Mouse (Mus musculus) neural tube, embryonic 12.5 days (tissue): ENCODE results near the gene H2al1m. TPM values are rescaled to one million over a fixed set of nuclear protein-coding genes. Genes with fewer than 3 reads are reported as not detected.
A peak's percentile ranks its signal among the peaks of the same experiment; 100 is the strongest.
"Not testable (repeated sequence)": the region's sequence is repeated elsewhere in the genome, so short reads cannot be mapped to it uniquely, and the experiment has no call there.

ENCODE experiments used
- ATAC-seq: fragments of 200-750 bp; cut with Nextera tagmentation; 2 replicates; pipeline ENCODE4 v1.8.0; 2017; ENCODE audit warnings: low read depth, mild to moderate bottlenecking, moderate TSS enrichment, moderate library complexity; ENCODE audit not compliant: low FRiP score
- H3K27ac ChIP-seq: fragments of 300-500 bp; sonication (generic); 2 replicates; pipeline ENCODE4 v1.5.1; 2016
- H3K27me3 ChIP-seq: fragments of 300-500 bp; sonication (generic); replicated peaks from 2 replicates; pipeline ENCODE4 v1.6.1; 2016; ENCODE audit warnings: mild to moderate bottlenecking
- H3K36me3 ChIP-seq: fragments of 300-500 bp; sonication (generic); 2 replicates; pipeline ENCODE4 v1.6.1; 2016; ENCODE audit warnings: mild to moderate bottlenecking
- H3K4me1 ChIP-seq: fragments of 300-500 bp; sonication (generic); 2 replicates; pipeline ENCODE4 v1.6.1; 2016
- H3K4me2 ChIP-seq: fragments of 300-500 bp; sonication (generic); replicated peaks from 2 replicates; pipeline ENCODE4 v1.6.1; 2016; ENCODE audit warnings: mild to moderate bottlenecking
- H3K4me3 ChIP-seq: fragments of 300-500 bp; sonication (generic); 2 replicates; pipeline ENCODE4 v1.5.1; 2016
- H3K9ac ChIP-seq: fragments of 300-500 bp; sonication (generic); 2 replicates; pipeline ENCODE4 v1.6.1; 2016; ENCODE audit warnings: mild to moderate bottlenecking
- H3K9me3 ChIP-seq: fragments of 300-500 bp; sonication (generic); 2 replicates; pipeline ENCODE4 v1.6.1; 2016; ENCODE audit warnings: mild to moderate bottlenecking
- WGBS: fragments of 180-500 bp; shearing (Covaris S2); methylation state at CpG from one replicate; pipeline ENCODE4 v1.1.7; 2016; 5-methylcytosine and 5-hydroxymethylcytosine counted together
- polyA plus RNA-seq: library from polyadenylated mRNA; unstranded; fragments of >200 nt; fragmentation: Nextera tagmentation; extraction: Ambion mirVana; gene quantifications from 2 replicates; pipeline ENCODE4 v1.2.1, GENCODE M21; 2016

The H2al1m gene
- polyA plus RNA-seq, 1 experiment from 2014 or later: 0.53 TPM

DNA sequence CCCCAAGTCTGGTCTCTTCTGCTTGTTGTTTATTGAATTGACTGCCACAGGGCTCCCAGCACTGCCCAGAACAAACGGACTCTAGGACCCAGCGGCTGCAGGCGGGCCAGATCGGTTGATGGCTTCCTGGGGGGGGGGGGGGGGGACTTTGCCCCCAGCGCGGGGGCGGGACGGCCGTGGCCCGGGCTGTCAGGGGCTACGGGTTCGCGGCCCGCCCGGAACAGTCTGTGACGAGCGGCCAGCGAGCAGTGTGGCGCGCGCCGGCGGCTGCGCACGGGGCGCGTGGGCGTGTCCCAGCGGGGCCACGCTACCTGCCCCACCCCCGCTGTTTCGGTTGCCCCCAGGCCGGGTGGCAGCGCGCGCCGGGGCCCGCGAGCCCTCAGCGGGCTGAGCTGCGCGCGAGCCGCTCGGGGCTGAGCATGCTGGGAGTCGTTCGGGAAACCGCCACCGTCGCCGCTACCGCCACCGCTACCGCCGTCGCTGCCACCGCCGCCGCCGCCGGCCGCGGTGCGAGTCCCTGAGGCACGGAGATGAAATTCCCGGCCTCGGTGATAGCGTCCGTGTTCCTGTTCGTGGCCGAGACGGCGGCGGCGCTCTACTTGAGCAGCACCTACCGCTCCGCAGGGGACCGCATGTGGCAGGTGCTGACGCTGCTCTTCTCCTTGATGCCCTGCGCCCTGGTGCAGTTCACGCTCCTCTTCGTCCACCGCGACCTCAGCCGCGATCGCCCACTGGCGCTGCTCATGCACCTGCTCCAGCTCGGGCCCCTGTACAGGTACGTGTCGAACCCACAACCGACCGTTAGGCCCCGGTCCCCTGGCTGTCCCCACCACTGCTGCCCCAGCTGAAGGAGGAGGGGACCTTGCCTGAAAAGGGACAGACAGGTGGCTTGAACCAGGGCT lies 10.9 kb upstream of the H2al1m start, which contains the start of gene Xk:
Gene Xk (plus strand): TSS at position 297 of the 902 bp plus-strand sequence.
- no peak within 1 kb of the TSS for H3K27ac ChIP-seq
- peak within 1 kb of the TSS; percentile 56 for H3K4me3 ChIP-seq
- WGBS: 7% methylated on average over 79 of the region's 94 CpGs

DNA sequence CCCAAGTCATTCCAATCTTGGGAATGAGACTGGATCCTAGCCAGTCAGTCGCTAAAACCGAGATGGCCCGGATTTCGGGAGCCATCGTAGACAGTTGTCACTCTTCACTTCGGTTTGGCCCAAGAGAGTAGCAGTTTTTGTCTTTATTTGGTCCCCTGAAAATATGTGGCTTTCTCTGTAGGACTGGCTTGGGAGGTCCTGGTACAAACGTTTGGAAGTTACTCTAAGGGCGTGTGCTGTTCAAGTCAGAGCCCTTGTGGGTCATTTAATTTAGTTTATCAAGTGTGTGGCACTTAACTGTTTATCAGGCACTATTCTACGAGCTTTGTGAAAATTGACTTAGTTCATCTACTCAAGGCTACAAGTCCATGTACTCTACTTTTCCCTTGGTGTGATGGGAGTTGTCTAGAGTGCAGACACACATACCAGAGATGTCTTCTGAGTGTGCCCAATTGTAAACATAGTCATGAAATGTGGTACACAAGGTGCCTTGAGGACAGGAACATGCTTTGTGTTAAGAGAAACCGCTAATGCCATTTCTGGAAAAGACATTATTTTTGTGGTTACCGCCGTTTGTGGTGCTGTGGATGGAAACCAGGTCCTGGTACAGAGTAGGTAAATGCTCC lies 10.1 kb upstream of the H2al1m start:
- Histone ChIP-seq H3K4me2 (peak overlapping the region; percentile 58), H3K36me3 (no peaks in the 10 kb centered on the region), H3K27ac (no peak overlapping the region), H3K4me3 (peak overlapping the region; percentile 56), H3K9me3 (no peaks in the 10 kb centered on the region), H3K4me1 (no peaks in the 10 kb centered on the region), H3K9ac (no peak overlapping the region), H3K27me3 (no peaks in the 10 kb centered on the region)
- no peak for ATAC-seq
- 64% methylated on average over 12 of the region's 12 CpGs for WGBS

More for the DNA sequence above, 10.9 kb upstream of the H2al1m start, which contains the start of gene Xk:
- peak; percentile 88 for ATAC-seq
- Histone ChIP-seq H3K36me3 (no peaks in the 10 kb centered on the region), H3K27me3 (no peaks in the 10 kb centered on the region), H3K4me2 (peak within 1 kb of the TSS; percentile 58), H3K9me3 (no peaks in the 10 kb centered on the region), H3K4me1 (no peaks in the 10 kb centered on the region), H3K9ac (peak within 1 kb of the TSS; percentile 49)

DNA sequence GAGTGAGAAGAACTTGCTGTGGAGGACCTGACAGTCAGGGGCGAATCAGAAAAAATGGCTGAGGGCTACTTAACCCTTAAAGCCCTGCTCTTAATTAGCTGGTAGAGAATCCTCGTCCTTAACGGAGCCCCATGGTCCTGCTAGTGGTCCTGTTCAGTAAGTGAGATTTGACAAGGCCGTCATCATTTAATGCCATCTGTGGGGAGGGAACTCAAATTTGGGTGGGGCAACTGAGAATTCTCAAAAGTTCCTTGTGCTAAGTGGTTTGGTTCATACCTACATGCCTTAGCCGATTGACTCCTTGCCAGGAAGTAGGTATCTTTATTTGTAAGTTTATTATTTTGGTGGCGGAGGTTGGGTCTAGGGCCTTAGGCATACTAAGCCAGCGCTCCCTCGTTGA lies 9.2 kb upstream of the H2al1m start:
- ATAC-seq: no peak
- 86% methylated on average over 8 of the region's 8 CpGs for WGBS

DNA sequence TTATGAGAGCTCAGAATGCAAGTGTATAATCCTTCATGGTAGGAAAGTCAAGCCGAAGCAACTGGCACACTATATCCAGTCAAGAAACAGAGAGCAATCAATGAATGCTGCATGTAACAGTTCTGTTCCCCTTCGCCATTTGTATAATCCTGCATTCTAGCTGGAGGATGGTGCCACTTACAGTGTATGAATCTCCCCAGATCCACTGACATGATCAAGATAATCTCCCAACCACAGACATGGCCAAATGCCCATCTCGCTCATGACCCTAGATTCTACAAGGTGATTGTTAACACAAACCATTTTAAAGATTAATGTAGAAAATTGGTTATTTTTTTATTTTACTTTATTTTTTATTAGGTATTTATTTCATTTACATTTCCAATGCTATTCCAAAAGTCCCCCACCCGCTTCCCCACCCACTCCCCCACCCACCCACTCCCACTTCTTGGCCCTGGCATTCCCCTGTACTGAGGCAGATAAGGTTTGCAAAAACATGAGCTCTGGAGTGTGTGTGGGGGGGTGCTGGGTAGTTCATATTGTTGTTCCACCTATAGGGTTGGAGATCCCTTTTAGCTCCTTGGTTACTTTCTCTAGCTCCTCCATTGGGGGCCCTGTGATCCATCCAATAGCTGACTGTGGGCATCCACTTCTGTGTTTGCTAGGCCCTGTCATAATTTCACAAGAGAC lies 9.7 kb downstream of the H2al1m start:
- not testable (repeated sequence) for H3K9me3 ChIP-seq, H3K4me1 ChIP-seq, H3K4me2 ChIP-seq, H3K27me3 ChIP-seq, H3K9ac ChIP-seq, H3K4me3 ChIP-seq, ATAC-seq, H3K36me3 ChIP-seq, H3K27ac ChIP-seq
- 90% methylated on average over 4 of the region's 4 CpGs for WGBS

More for the DNA sequence above, 9.2 kb upstream of the H2al1m start:
- no peaks in the 10 kb centered on the region for H3K36me3 ChIP-seq
- no peak overlapping the region for H3K27ac ChIP-seq
- H3K9ac ChIP-seq: no peak overlapping the region
- no peaks in the 10 kb centered on the region for H3K9me3 ChIP-seq
- no peaks in the 10 kb centered on the region for H3K27me3 ChIP-seq
- no peak overlapping the region for H3K4me3 ChIP-seq
- no peak overlapping the region for H3K4me2 ChIP-seq
- H3K4me1 ChIP-seq: no peaks in the 10 kb centered on the region

DNA sequence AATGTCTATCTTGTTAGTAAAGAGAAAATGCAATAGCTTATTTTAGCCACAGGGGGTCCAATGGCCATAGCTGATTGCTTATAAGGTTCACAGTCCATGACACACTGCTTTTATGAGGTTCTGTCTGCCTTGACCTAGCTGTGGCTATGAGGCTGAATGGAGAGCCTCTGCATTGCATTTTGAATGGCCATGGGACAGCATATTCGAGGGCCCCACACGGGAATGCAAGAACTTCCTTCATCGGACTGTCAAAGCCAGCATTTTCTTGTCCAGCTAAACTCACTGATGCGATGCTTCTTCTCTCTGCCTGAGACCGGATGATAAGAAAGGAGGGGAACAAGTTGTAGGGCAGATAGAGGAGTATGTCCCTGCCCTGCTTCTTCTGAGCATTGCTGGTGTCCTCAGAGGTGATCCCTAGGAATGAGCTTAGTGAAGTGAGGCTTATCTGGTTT lies 14.9 kb downstream of the H2al1m start:
- Histone ChIP-seq H3K4me1 (no peaks in the 10 kb centered on the region), H3K4me3 (no peak overlapping the region), H3K9me3 (no peaks in the 10 kb centered on the region), H3K27ac (no peak overlapping the region), H3K4me2 (no peak overlapping the region), H3K36me3 (no peaks in the 10 kb centered on the region), H3K9ac (no peak overlapping the region), H3K27me3 (no peaks in the 10 kb centered on the region)
- no peak for ATAC-seq
- 80% methylated on average over 5 of the region's 5 CpGs for WGBS

DNA sequence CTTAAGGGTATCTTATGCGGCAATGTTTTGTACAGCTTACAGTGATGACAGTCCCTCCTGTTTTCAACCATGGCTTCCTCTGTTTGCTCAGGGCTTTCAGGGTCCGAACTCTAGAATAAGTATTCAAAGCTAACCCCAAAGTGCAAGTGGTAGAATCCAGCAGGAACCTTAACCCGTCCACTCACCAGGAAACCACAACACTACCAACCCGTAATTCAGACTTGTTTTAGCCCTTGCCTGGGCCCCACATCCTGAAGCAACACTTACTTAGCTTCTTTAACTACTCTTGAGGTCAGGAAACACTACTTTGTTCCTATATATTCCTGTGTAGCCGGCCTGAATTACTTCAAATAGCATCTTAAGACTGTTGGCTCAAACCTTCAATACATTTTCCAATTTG lies 19.2 kb downstream of the H2al1m start:
- no peaks in the 10 kb centered on the region for H3K27me3 ChIP-seq
- H3K36me3 ChIP-seq: no peaks in the 10 kb centered on the region
- ATAC-seq: no peak
- 86% methylated on average over 5 of the region's 5 CpGs for WGBS
- no peak overlapping the region for H3K4me3 ChIP-seq
- H3K4me1 ChIP-seq: no peaks in the 10 kb centered on the region
- H3K4me2 ChIP-seq: no peak overlapping the region
- no peaks in the 10 kb centered on the region for H3K9me3 ChIP-seq
- no peak overlapping the region for H3K27ac ChIP-seq
- H3K9ac ChIP-seq: no peak overlapping the region

DNA sequence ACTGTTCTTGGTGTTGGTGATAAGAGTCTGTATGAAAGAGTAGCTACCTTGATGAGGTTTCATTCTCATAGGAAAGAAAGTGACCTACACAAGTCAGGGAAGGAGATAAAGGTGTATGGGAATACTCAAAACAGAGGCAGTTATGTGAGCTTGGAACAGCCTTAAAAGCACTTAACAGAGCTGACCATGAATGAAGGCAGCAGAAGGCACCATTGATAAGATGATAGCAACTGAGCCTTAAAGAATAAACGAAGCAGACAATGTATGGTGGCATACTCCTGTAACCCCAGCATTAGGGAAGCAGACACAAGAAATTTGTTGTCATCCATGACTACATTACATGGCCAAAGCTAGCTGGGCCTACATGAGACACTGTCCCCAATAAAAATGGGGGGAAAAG lies 19.9 kb downstream of the H2al1m start:
- Histone ChIP-seq H3K4me1 (no peaks in the 10 kb centered on the region), H3K27ac (no peak overlapping the region), H3K9ac (no peak overlapping the region), H3K36me3 (no peaks in the 10 kb centered on the region), H3K4me3 (no peak overlapping the region), H3K9me3 (no peaks in the 10 kb centered on the region), H3K4me2 (no peak overlapping the region), H3K27me3 (no peaks in the 10 kb centered on the region)
- ATAC-seq: no peak
- 80% methylated on average over 1 of the region's 1 CpGs for WGBS

DNA sequence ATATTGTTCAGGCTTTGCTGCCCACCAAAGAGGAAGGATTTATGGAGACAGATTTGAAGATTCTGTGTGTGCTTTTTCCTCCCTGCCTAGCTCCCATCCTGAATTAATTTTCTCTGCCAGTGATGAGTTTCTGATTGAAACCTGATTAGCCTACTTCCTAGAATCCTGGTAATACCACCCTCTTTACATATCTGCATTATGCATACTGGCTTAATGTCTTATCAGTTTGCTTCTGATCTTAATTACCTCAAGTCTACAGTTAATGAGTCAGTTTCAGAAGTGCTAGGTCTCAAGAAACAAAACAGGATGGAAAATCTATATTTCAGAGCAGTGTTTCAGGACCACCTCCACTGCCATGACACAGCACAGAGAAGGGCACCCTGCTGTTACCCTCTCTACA lies 32.9 kb downstream of the H2al1m start:
- not testable (repeated sequence) for H3K9me3 ChIP-seq, H3K27me3 ChIP-seq, H3K27ac ChIP-seq, H3K4me1 ChIP-seq, H3K9ac ChIP-seq, ATAC-seq, H3K4me2 ChIP-seq, H3K4me3 ChIP-seq, H3K36me3 ChIP-seq

DNA sequence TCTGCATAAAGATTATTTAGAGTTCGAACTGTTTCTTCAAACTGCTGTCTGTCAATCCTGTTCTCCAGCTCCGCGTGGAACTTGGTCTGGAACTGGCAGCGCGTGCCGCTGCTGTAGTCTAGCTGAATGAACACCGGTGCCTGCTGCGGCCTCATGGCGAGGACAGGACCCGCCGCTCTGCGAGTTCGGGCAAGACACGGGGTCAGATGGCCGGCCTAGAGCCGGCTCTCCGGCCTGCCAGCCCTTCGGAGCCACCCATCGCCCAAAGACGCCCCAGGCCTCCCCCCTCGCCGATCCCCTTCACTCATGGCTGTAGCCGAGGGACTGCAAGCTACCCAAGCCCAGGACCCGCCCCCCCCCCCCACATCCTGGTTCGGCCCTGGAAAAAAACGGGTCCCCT lies 44.4 kb downstream of the H2al1m start:
- not testable (repeated sequence) for H3K4me2 ChIP-seq, H3K27me3 ChIP-seq, H3K27ac ChIP-seq, H3K9ac ChIP-seq, H3K36me3 ChIP-seq, ATAC-seq, H3K9me3 ChIP-seq, H3K4me3 ChIP-seq, H3K4me1 ChIP-seq
- 92% methylated on average over 22 of the region's 26 CpGs for WGBS

DNA sequence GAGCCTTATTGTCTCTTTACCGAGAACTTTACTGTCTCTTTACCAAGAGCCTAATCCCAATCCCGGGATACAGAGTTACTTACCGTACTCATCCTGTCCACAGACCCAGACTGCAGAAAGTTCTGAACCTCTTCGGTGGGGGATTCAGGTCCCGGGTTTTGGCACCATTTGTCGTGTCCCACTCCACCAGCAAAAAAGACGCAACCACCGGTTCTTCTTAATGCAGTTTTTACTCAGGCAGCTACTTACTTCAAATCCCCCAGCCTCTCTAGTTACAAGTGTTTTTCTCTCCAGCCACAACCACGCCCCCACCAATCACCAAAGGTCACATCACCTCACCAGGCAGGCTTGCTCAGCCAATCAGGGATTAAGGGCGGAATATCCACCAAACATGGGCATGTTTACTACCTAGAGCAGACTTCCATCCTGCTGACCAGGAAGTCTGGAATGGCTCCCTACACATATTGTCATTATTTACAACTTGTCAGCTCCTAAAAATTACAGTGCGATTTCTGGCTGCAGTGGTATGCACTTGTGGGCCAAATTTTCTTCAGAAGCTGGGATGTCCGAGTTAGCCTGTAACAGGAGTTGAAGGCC lies 48.9 kb downstream of the H2al1m start:
- ATAC-seq, H3K9me3 ChIP-seq, H3K4me2 ChIP-seq, H3K27me3 ChIP-seq, H3K9ac ChIP-seq, H3K4me3 ChIP-seq, H3K4me1 ChIP-seq, H3K36me3 ChIP-seq, H3K27ac ChIP-seq: not testable (repeated sequence)
- 88% methylated on average over 12 of the region's 12 CpGs for WGBS

DNA sequence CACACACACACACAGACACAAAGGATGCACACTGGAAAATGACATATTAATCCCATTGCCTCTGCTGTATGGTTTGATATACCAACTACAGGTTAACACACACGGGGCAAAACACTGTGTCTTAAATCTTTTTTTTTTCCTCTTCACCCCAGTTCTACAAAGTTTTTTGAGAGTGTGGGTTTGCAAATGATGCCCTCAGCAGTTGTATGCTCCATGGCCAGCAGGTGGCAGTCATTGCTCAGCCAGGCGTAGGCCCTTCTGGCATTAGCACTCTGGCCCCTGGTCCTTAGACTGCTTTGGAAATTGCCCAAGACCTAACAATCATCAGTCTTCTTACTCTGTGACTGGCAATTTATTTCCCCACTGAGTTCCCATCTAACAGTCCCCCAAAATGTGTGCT lies 49.5 kb downstream of the H2al1m start:
- not testable (repeated sequence) for H3K9ac ChIP-seq, H3K4me2 ChIP-seq, H3K27me3 ChIP-seq, H3K27ac ChIP-seq, H3K4me3 ChIP-seq, H3K9me3 ChIP-seq, H3K36me3 ChIP-seq, ATAC-seq, H3K4me1 ChIP-seq
- WGBS: 46% methylated on average over 2 of the region's 2 CpGs
